Mouse (Mus musculus) cortical plate, adult 2 months (tissue): ENCODE data around the gene Npas2.

Experiments used
- CTCF ChIP-seq: fragments of 200-500 bp; IDR thresholded peaks from 2 replicates; pipeline ENCODE4 v1.5.1; 2011; ENCODE audit warnings: mild to moderate bottlenecking, control low read depth, low read length; ENCODE audit not compliant: insufficient read depth; ENCODE audit errors: extremely low read depth
- POLR2A ChIP-seq: fragments of 200-500 bp; IDR thresholded peaks from 2 replicates; pipeline ENCODE4 v1.6.1; 2011; ENCODE audit warnings: mild to moderate bottlenecking, low read length, control low read depth; ENCODE audit not compliant: insufficient read depth; ENCODE audit errors: extremely low read depth

DNA sequence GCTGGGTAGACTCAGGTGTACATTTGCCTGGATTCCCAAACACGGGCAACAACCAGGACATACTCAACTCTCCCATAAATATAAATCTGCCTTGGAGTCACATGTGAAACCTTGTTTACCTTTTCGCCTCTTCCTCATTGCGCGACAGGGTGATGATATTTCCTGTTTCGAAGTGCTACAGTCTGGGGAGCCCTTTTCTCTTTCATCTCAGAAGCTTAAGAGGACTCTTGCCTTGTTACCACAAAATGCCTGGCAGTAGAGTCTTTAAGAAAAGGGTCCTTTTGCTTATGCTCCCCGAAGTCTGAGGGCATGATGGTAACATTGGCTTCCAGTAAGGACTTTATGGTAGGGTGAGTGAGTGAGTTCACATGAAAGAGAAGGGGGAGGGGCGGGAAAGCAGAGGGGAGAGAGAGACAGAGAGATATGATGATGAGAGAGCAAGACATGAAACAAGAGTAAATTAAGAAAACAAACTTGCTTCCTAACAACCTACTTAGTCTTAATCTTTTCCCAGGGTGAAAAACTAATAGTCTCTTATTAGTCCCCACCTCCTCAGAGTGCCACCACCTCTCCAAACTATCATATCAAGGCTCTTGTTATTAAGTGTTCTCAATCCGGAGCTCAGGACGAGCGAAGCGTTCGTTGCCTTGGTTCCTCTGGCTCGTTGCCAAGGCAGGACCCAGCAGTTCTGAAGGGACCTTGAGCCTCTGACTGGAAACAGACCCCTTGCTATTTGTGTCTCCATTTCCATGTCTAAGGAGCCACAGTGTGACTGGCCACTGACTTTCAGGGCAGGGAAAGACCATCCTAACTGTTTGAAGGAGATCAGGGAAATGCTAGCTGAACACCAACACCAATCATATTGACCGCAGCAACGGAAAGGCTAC, 87.7 kb downstream of the Npas2 start:
- TF ChIP-seq CTCF (no peak), POLR2A (no peak)
